Mouse (Mus musculus): ENCODE measurements at regions not wholly inside any gene's neighbourhood (a gene's known extent, or its start where the extent isn't known, plus 50 kb on each side); places are given as distances from the start of the nearest gene placed in this dataset.

DNA sequence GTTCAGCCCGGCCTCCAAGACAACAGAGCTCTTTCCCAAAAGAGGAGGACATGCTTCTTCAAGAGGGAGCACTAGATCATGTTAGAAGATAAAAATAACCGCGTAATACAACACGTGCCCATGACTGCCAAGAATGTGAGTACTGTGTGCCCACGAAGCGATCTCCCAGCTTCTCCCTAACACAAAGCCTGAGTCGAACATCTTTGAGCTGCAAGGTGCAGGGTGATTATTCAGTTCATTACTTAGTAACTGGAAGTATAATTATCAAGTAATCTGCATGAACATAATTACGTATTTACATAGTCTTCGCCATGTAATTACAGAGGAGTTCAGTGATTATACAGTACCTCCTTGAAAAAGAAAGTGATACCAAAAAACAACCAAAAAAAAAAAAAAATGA is 269.7 kb downstream of the Efnb2 start:
- no peak for DNase-seq (ENCODE audit: low spot score)

DNA sequence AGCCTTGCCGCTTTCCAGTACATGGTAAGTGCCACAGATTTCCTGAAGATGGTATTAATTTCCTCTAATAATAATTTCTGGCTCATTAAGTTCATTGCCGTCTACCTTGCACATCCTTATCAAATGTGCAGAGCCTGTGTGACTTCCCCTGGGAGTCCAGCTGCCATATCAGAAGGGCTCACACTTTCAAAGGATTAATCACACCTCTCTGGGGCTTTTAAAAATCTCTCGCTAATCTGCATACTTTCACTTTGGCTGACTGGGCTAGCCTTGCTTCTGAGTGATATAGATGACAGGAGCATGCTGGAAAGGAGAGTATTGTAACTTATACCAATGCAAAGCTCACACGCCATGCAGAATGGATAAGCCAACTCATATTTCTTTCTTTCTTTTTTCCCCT is 282.8 kb downstream of the Efnb2 start:
- no peak for DNase-seq (ENCODE audit: low spot score)

DNA sequence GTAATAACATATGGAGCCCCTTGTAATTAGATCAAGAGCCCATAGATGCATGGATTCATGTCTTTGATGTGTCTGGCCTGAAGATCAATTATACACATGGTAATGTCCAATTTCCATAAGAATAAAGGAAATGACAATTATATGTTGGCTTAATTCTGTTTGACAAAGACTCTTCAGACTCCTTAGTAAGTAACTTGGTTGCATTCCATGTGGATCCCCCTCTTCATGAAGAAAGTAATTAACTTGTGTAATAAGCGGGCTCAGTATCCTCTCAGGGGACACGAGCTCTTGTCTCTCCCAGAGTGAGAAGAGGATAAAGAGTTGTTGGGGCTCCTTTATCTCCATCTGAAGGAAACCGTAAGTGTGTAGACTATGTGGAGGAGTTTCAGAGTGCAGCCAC is 284.3 kb downstream of the Efnb2 start:
- no peak for DNase-seq (ENCODE audit: low spot score)

DNA sequence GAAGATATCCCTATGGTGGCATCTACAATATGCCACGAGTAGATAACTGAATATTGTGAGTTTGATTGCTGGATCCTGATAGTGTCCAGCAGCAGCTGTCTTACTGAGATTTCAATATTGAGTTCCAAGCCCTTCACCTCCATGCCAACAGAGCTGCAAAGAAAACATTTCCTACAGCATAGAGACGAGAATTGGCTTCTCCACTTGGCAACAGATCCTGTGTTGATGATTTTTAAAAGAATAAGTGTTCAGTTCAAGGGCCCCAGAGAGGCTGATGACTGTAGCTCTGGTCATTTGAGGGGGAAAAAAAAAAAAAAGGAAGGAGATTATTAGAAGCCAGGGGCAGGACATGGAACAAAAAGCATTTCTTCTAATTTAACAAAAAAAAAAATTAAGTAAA is 284.7 kb downstream of the Efnb2 start:
- no peak for DNase-seq (ENCODE audit: low spot score)

DNA sequence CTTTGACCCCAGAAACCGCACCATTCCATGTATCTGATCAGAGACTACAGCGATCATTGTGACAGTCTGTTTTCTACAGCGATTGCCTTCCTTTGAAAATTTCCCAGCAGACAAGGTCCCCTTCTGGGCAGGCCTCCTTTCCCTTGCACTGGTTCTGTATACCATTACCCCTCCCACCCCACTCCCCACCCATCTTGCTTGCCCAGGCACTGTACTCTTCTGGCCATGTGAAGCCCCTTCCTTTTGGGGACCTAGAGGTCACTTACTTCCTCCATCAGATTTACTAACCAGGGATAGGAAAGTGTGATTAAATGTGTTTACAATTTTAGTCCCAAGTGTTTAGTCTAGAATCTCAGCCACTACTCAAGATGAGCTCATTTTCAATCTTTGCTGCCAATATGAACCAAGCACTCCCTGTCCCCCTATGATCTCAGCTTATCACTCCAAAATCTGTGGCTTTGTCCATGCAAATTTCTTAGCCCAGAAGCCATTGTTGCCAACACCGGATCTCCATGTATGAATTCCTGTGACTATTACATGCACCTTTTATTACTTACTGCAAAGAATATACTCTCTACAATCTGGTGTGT is 293.7 kb downstream of the Efnb2 start:
- no peak for DNase-seq (ENCODE audit: low spot score)

- DNase-seq (ENCODE audit: low spot score), result no peak
These were observed 299.0 kb downstream of the Efnb2 start for GRCm38 (mm10) chr8:8361941-8362537.

DNA sequence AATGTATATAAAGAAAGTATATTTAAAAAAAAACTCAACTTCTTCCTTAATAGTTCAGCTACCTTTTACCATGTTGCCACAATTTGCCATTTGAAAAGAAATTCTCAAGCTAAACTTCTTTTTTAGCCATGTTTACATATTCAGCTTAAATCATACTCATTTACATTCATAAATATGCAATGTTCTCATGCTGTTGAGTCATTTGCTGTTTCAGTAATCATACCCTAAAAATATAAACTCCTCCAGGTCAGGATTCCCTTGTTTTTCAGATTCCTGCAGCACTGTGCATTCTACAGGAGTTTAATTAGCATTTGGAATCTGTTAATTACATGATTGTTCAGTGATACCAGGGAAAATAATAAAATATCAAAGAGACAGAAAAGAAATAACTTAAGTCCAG is 300.5 kb downstream of the Efnb2 start:
- no peak for DNase-seq (ENCODE audit: low spot score)

DNA sequence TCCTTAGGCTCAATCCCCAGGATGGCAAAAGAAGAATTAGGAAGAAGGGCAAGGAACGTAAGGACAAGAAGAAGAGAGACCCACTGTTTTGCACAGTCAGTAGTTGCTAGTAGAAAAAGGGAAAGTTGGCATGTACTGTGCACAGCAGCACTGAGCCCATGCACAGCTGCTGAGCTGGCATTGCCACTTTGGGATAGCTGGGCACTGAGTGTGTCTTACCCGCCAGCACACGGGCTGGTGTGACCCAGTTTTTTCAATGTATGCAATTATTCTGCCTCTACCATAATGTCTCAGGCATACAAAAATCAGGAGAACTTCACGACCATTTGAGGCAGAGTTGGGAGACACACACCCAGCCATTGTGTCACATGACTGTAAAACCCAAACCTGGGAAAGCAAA is 306.1 kb downstream of the Efnb2 start:
- no peak for DNase-seq (ENCODE audit: low spot score)

GRCm38 (mm10) chr8:8344661-8345060 is 316.4 kb downstream of the Efnb2 start:
- no peak for DNase-seq (ENCODE audit: low spot score)

GRCm38 (mm10) chr8:8335256-8335972 is 325.6 kb downstream of the Efnb2 start:
- DNase-seq (ENCODE audit: low spot score), result no peak

DNA sequence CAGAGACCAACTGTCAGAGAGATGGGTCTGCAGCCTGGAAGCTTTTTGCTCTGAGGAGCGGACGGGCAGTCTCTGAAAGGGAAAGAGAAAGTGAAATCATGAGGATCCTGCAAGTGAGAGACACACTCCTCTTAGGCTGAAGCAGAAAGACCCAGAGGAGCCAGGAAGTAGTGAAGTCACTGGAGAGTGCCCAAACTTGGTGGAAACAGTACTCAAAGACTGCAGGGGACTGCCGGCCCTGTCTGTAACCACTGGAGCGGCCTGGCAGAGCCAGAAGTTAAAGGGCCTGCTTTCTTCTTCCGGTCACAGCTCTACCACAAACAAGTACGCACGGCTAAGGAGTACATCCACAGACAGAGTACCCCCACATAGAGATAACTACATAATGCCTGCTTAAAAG is 326.5 kb downstream of the Efnb2 start:
- no peak for DNase-seq (ENCODE audit: low spot score)

GRCm38 (mm10) chr8:8331249-8331648 is 329.8 kb downstream of the Efnb2 start:
- no peak for DNase-seq (ENCODE audit: low spot score)

GRCm38 (mm10) chr8:8328010-8328666 is 332.9 kb downstream of the Efnb2 start:
- no peak for DNase-seq (ENCODE audit: low spot score)

GRCm38 (mm10) chr8:8326066-8326834 is 334.8 kb downstream of the Efnb2 start:
- DNase-seq (ENCODE audit: low spot score), result no peak

GRCm38 (mm10) chr8:8325420-8325819 is 335.6 kb downstream of the Efnb2 start:
- DNase-seq (ENCODE audit: low spot score), result no peak

GRCm38 (mm10) chr8:8324520-8324919 is 336.5 kb downstream of the Efnb2 start:
- DNase-seq (ENCODE audit: low spot score), result no peak

DNA sequence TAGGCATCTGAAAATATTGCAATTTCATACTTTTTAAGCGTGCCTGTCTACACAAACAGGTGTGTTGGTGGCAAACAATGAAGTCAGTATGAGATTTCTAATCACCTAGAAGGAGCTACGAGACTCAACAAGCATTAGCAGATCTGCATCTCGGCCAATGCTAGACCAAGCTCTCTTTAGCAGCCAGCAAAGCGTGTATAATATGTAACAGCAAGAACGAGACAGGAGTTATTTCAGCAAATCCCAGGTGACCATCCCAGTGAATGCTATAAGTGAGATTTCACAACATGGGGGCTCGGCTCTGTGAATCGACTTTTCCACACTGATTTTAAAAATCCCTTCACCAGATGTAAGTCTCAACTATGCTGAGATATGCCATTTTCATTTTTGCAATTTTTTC is 352.8 kb downstream of the Efnb2 start:
- DNase-seq (ENCODE audit: low spot score), result no peak

DNA sequence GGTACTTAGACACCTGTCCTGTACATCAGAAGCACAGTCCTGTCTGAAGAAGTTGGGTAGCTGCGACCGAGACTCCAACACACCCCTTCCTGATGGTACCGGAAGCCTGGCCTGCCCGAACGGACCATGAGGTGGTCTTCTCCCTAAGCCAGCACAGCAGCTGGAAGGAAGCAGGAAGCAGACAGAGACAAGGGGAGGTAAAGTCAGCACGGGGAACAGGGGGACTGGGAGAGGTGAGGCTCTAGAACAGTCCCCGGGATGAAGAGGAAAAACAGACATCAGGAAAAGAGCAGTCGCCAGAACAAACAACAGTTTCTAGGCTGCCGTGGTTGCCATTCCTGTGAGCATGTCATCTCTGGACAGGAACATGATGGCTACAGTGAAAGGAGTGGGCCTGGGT is 353.6 kb downstream of the Efnb2 start:
- no peak for DNase-seq (ENCODE audit: low spot score)

GRCm38 (mm10) chr8:8299965-8300767 is 360.9 kb downstream of the Efnb2 start:
- no peak for DNase-seq (ENCODE audit: low spot score)

DNA sequence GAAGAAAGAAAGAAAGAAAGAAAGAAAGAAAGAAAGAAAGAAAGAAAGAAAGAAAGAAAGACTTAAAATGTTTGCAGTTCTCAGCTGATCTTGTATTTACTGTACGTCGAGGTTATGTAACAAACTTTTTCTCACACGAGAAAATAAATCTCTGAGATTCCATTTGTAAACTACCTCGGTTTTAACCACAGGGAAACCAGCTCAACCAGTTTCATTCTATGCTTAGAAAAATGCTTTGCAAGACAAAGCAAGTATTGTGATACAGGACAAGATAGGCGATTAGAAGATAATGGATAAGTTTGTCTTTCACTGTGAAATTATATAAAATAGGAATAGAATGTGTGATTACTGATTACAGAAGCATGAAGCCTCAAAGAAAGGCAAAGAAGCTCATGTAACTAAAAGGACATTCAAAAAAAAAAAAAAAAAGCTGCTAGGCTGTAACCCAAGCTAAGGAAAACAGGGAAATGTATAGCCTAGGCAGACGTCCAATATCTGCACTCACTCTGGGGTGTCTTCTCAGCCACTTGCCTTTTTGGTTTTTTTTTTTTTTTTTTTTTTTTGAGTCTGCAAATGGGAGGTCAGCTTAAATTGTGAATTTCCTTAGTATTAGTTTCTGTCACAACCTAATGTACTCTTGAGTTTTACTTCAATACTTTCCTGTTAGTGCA is 368.3 kb downstream of the Efnb2 start:
- DNase-seq (ENCODE audit: low spot score), result no peak

- DNase-seq (ENCODE audit: low spot score), result no peak
These were observed 375.2 kb downstream of the Efnb2 start for GRCm38 (mm10) chr8:8285876-8286275.
